Mouse (Mus musculus): ENCODE results near the gene Mrps9.

GRCm38 (mm10) chr1:42875271-42875670 lies 24.2 kb downstream of the Mrps9 start:
- TF ChIP-seq CTCF (IDR thresholded peaks at IDR 0.05; ENCODE audit: extremely low read depth, insufficient read depth, insufficient read length, insufficient replicate concordance) (no peak), POLR2A (IDR thresholded peaks at IDR 0.05; ENCODE audit: low read depth, low read length) (no peak)
